Mouse (Mus musculus) urinary bladder, postnatal 4 days (tissue): ENCODE results near the gene Cers5.
A peak's percentile ranks its signal among the peaks of the same experiment; 100 is the strongest.
"Not testable (repeated sequence)": the region's sequence is repeated elsewhere in the genome, so short reads cannot be mapped to it uniquely, and the experiment has no call there.

Experiments used
- DNase-seq, 2 experiments: peaks; one replicate each; pipeline ENCODE4 v3.0.0; 2021 to 2022; ENCODE audit warnings: low spot score in 2 of 2

Gene Cers5

DNA sequence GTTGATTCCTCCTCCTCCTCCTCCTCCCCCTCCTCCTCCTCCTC lies at the start of gene Cers5:
Gene Cers5, minus strand, starts transcription at position 5 of the 44 bp plus-strand sequence.
- not testable (repeated sequence) for DNase-seq

DNA sequence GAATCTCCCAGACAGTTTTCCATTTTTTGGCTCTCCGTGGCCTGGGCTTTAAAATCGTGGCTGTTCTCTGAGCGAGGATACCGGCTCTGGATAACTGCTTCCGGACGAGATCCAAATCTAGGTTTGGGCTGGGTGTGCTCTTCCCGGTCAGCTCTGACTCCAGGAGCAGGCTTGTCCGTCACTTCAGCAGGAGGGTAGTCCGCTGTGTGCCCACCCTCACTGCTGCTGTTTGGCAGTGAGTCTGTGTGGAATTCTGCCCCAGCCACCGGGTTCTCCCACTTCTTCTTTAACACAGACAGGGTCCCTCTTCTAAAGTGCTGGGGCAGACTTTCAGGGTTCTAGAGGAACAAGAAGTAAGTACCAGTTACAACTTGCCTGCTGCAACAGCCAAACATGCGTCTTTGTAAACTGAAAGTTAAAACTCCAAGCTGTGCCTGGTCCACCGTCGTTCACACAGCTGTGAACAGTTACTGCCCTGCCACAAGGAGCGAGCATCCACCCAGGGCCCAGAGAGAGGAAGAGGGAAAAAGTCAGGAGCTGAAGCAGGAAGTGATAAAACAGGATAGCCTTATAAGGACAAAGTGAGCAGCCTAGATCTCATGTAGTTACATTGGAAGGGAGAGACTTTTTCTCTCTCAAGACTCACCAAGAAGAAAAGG lies 47.1 kb upstream of the Cers5 start:
- DNase-seq, result peak; percentile 59 to 69

DNA sequence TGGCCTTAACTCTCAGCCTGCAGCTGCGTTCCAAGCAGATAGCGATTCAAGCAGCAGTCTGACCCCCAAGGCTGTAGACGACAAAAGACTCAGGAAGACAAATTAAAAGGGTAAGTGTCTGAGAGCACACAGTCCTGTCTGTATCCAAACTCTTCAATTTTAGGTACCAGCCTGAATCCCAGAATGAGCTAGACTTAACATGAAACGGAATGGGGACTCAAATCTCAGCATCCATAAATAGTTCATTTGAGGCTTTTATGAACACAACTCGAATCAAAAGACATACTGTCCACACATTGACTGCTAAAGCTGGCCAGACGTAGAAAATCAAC lies 46.4 kb upstream of the Cers5 start:
- DNase-seq, result no peak

DNA sequence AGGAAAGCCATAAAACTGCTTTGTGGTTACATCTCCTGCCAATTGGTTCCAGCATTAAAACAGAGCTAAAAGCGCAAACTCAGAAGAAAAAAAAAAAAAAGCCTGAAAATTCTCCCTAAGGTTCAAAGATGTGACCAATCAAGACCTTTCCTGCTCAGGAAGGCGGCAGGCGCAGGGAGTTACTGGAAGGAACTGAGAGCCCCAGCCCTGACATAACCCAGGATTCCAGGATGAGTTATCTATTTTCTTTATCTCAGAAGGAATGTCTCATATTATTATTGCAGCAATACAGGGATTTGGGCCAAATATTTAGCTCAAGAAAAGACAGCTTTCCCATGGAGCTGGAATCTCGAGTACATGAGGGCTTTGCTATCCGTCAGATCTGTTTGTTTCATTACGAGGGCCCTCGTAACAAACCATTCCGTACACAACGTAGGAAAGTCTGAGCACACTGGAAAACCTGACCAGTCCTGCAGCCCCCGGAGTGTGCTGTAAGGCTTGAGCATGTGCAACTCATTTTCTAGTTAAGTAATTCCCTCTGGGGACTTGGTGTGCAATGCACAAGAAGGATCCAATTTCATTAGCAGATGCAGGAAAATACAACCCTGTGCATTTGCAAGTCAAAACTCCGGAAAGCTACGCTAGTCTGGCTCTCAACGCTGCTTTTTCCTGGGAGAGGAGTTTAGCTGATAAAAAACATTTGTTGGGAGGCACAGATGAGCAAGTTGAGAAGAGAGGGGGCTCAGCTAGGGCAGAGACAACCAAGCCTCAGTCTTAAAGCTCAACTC lies 45.8 kb upstream of the Cers5 start:
- DNase-seq, result no peak

DNA sequence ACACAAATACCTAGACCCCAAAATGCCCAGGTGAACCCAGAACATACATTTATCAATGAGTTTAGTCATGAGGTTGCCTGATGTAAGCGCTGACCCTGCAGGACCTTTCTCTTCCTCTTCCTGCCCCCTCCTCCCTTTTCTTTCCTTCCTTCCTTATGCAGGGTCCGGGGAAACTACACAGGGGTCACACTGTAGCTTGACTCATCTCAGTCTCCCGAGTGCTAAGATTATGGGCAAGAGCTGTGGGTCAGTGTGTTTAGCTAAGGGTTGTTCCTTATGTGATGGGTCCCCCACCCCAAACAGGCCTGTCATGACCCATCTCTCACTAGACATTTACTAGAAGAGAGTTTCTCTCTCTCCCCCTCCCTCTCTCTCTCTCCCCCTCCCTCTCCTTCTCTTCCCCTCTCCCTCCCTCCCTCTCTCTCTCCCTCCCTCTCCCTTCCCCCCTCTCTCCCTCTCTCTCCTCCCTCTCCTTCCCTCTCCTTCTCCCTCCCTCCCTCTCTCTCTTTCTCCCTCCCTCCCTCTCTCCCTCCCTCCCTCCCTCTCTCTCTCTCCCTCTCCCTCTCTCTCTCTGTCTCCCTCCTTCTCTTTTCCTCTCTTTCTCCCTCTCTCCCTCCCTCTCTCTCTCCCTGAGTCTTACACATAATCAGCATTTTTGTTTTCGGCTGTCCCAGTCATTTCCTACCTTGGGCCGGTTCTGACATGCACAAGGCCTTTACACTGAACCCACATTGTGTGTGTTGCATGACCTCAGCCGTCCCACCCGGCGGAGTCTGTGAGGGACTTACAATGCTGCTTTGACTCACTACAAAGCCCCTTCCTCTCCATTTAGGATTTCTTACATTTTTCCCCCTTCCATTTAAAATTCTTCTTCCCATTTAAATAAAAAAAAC lies 44.9 kb upstream of the Cers5 start:
- no peak for DNase-seq

DNA sequence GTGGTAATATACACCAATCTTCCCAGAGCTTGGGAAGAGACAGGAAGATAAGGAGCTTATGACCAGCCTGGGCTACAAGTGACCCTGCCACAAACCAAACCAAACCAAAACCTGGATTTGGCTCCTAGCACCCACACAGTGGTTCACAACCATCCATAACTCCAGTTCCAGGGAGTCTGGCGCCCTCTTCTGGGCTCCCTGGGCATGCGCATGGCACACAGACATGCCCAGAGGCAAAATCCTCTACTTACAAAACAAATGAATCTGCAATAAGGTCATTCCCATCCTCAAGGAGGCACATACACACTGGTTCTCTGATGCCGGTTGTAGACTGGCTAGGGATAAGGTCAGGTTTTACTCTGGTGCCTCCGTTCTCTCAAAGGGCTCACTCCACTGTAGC lies 43.3 kb upstream of the Cers5 start:
- DNase-seq, result no peak

DNA sequence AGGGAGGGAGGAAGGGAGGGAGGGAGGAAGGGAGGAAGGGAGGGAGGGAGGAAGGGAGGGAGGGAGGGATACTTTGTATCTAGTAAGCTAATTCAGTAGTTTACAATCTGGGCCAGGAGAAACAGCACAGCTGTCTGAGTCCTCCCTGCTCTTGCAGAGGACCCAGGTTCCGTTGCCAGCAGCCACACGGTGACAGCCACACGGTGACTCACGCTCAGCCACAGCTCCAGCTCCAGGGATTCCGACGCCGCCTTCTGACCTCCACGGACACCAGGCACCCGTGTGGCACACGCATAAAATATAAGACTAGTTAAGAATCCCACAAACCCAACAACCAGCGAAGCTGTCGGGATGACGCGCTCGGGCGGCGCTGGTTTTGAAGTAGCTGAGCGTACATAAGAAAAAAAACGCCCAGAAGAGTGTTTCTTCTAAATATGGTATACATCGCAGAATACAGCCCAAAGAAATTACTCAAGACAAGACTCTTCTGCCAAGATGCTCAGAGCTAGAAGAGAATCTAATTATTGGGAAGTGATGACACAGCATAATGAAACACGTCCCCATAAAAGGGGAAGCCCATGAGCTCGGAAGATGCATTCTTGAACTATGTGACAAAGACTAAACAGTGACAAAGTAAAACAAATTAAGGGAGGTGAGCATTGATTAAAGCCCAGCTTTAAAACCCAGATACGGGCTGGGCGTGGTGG lies 42.0 kb upstream of the Cers5 start:
- DNase-seq, result no peak

DNA sequence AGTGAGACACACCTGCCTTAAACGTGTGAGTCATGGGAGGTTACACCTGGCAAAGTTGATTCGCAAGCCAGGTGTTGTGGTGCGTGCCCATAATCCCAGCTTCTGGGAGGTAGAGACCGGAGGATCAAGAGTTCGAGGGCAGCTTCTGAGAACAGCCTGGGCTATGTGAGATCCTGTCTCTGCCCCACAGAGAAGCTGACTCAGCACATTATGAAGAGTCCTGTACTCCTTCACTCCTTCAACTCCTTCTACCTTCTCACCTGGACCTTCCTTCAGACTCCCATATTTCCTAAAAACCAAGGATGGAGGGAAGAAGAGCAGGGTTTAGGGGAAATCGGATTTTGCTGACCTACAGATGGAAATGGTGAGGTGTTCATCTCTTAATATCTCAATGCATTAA lies 41.0 kb upstream of the Cers5 start:
- no peak for DNase-seq

DNA sequence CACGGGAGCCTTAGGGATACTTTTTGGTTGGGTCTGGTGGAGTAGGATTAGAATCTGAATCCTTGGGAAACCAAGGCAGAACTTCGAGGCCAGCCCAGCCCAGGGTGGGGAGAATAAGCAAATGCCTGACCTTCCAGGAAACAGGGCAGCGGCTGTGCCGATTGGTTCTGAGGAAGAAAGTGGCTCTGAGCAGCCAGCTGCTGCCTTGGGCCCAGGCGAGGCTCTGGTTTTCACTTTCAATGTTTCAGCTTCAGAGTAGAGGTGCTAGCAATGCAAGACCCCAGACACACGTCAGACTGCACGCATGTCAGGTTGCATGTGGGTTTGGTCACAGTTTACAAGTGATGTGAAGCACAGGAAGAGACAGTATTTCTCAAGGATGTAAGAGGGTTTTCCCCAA lies 39.4 kb upstream of the Cers5 start:
- no peak for DNase-seq

DNA sequence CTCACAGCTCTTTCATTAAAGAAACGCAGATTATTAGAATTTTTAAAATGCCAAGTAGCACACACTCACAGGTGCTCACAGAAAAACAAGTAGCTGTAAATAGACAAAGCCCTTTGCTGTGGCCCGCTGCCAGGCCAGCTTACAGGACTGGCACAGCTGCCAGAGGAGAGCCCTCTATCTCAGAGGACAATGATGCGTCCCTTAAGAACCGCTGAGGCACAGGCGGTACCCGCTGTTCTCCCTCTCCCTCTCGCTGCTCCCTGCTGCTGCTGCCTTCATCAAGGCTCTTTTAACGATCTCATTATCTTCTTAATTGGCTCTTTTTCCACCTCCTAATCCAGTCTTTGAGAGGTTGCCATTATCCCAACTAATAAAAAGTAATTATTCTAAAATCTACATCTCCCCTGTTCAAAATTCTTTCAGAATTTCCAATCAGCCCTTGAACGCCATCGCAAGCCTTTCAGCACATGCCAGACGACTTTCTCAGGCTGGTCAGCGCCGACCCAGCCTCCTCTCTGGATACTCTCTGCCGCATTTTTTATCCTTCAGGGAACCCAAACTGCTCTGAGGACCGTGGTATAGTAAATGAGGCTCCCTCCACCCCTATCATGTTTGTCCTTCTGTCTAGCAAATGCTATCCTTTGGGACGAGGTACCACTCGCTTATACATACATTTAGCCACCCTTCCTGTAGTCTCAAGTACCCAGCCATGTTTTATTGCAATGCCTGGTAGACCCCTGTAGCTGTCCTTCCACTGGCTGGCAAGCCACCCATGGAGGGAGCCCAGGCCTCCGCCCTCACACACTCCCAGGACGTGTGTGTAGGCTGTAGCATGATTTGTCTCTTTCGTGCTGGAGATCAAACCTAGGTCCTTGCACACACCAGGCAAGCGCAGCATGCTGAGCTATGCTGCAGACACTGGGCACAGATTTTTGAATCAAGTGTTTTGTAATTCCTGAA lies 35.4 kb upstream of the Cers5 start:
- DNase-seq, result no peak

DNA sequence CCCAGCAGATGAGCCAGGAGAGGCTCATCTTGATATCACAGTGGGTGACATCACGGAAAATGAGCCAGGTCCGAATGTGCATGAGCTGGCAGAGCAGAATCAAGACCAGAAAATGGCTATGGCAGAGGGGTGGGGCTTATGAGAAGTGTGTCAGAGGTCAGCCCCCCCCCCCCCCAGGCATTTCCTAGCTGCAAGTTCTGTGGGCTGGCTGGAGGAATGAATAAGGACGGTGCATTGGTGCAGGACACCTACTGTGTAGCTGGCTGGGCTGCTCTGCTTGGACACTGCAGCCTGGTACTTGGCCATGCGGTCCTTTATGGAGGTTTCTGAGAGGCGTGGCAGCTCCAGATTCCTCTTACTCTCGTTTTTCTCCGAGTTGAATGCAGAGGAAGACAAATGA lies 33.5 kb upstream of the Cers5 start:
- no peak for DNase-seq

DNA sequence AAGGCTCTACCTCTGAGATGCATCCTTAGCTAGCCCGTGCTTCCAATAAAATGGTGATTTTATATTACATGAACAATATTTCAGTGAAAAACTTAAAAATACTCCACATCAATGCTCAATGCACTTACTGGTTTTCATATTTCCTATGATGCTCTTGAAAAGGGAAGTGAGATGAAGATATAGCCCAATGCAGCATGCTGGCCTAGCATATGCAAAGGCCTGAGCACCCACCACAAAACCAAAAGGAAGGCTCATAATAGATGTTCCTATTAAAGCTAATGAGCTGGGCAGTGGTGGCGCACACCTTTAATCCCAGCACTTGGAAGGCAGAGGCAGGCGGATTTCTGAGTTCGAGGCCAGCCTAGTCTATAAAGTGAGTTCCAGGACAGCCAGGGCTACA lies 33.0 kb upstream of the Cers5 start:
- no peak for DNase-seq

DNA sequence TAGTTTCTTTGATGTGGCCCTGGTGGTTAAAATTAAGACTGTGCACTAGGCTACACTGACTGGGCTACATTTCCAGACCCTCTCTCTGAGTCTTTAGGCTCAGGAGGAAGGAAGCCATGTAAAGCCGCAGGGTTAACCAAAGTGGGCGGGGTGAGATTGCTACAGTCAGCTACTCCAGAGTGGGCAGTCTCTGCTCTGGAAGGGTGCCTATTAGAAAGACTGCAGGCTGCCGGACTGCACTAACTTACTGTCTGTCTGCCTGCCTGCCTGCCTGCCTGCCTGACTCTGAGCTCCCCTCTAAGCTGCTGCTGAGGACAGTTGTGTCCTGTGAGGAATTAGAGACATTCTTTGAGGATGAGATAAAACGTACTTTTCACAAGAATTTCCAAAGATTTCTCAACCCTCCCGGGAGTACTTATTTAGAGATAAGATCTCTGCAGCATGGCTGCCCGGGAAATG lies 30.5 kb upstream of the Cers5 start:
- DNase-seq, result peak; percentile 37 to 60

DNA sequence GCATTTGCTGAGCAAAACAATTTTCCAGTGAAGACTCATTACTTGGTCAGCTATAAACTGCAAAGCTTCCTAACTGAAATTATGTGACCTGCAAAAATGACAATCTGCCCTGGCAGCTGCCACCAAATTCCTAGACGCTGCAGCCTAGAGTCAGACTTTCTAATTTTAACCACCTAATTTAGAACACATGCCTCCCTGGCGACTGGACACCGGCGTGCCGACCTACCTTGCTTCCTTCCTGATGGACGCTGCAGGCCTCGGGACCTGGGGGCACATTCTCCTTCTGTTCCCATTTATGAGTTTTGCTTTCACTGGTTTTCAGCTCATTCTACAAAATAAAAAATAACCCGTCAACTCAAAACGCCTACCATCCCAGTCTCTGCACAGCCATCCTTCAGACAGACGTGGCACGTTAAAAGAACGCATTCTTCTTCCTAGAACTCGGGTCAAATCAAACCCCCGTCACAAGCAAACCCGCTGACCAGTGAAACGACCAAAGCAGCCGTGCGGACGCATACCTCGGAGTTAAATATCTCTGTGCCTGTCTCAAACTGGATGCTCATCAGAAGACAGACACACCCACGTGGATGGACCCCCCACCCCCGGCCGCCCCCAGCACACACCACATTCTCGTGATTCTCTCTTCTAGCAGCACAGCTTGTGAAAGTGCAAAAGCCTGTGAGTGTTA lies 29.3 kb upstream of the Cers5 start:
- no peak for DNase-seq

DNA sequence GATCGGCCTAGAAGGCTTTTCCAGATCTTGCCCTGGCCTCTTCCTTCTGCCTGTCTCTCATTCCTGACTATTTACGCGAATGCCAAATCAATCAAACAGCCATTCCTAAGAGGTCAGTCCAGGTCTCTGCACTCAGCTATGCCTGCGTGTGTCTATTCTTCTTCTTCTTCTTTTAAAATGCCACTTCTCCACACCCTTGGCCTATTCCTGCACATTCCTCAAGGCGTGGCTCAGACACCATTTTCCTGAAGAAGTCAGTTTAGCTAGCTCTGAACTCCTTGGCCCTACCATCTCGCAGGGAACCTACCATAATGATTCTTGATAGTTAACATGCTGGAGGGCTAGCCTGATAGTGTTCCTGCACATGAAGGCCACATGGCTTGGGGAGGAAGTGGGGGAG lies 27.0 kb upstream of the Cers5 start:
- no peak for DNase-seq

DNA sequence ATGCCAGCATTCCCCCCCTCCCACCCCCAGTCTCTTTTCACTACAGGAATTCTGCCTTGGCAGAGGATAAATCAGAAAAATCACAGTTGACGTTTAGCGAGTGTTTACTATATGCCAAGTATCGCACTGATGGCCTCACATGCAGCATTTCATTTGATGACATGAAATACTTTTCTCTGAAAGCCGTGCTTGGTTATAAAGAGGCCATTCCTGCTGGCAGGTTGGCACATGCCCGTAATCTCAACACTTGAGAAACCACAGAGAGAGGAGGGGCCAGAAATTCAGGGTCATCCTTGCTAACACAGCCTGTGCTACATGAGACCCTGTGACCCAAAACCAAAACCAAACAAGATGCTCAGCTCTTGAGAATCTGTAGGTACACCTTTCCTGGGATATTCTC lies 25.2 kb upstream of the Cers5 start:
- no peak for DNase-seq

DNA sequence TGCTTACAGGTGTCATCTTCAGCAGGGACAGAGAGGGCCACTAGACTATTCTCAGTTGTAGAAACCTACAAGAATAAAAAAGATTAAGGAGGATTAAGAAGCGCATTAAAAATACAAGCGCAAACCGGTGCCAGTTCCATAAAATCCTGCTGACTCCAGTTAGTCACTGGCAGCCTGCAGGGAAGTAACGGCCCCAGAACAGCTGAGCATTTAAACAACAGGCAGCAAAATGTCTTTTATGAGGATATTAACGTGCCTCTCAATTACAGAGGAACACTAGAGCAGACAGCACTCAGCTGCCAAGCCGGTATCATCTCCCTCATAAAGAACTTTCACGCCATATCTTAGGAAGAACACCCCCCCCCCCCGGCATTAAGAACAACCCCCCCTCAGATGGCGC lies 24.1 kb upstream of the Cers5 start:
- no peak for DNase-seq

DNA sequence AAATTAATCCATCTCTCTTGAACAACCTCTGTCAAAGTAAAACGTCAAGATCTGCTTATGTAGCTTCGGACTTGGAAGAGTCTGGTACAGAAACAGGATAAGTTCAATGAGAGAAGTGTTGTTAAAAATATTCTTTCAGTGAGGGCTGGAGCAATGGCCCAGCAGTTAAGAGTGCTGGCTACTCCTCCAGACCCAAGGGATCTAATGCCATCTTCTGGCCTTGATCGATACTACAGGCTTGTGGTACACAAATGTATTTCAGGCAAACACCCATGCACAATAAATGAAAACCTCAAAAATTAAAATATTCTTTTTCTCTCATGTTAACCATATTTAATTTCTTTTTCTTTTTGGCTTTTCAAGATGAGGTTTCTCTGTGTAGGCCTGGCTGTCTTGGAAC lies 23.4 kb upstream of the Cers5 start:
- DNase-seq, result no peak

DNA sequence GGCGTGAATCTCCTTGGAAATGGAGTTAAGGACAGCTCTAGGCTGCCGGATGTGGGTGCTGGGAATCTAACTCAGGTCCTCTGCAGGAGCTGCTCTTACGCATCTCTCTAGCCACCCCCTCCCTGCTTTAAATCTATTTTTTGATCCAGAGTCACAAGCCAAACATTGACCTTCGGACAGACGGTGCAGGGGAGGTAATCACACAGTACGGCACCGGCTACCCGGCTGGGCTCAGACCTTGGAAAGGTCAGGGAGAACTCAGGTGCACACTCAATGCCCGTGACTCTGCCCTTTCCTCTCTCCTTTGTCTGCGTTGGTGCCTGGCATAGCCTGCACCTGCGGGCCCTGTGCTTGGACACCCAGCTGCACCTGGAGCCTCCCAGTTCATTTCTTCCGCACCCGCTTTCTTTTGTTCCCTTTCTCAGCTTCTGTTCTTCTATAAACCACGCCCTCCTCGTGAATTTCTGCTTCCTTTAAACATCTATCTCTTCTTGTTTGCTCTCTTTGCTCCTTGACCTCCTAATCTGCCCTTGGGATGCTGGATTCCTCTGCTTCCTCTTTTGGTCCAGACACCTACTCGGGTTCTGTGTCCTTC lies 19.6 kb upstream of the Cers5 start:
- DNase-seq, result no peak

DNA sequence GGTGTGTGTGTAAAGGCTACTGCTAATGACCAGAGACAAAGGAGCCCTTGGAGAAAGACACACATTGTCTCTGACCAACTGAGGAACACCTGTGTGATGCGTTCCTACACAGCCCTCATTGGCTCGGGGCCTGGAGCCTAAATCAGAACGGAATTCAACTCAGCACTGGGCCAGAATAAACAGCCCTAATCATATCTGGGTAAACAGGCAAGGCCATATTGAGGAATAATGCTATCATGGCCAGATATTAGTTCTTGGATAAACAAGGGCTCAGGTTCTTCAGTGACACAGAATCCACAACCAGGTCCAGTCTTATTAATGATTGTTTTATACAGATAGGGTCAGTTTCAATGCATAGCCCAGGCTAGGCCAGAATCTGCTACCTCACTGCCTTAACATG lies 18.3 kb upstream of the Cers5 start:
- DNase-seq, result no peak

DNA sequence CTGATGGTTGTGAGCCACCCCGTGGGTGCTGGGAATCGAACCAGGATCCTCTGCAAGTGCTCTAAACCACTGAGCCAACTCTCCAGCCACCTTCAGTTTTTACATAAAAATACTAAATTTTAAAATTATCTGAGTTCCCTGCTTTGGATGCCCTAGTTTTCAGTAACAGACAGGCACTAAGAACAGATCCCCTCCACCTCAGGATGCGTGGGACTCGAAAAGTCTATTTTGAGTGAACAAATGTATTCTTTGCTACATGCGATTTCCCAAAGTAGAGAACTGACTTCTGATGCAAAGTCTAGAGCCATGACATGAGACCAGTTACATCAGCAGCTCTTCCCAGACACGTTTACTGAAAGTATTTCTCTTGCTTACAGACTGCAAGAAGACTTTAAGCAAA lies 17.8 kb upstream of the Cers5 start:
- DNase-seq, result no peak
